Mouse (Mus musculus) CH12.LX (cell line): Measurements from ENCODE around the gene Prkg2. TPM values are rescaled to one million over a fixed set of nuclear protein-coding genes. Genes with fewer than 3 reads are reported as not detected.

ENCODE experiments used
- DNase-seq: peaks from one replicate; pipeline ENCODE4 v3.0.0-alpha.2; 2013; ENCODE audit errors: extremely low read depth
- H3K27ac ChIP-seq: 2 replicates; pipeline ENCODE4 v1.5.1; 2012; ENCODE audit warnings: low read depth, mild to moderate bottlenecking, control low read depth, moderate library complexity; ENCODE audit not compliant: insufficient read depth
- H3K27me3 ChIP-seq: replicated peaks from 2 replicates; pipeline ENCODE3; 2012; ENCODE audit warnings: inconsistent platforms
- H3K36me3 ChIP-seq, 2 experiments: replicated peaks in 1 of 2; 2 replicates each; pipeline versions ENCODE3 to v1.6.1; 2012; ENCODE audit warnings: inconsistent platforms in 1 of 2, low read length in 1 of 2, mild to moderate bottlenecking in 1 of 2, mixed read lengths in 1 of 2, moderate library complexity in 1 of 2; ENCODE audit not compliant: control insufficient read depth in 1 of 2, insufficient read depth in 1 of 2
- H3K4me1 ChIP-seq, 2 experiments: 2 replicates each; pipeline ENCODE4 v1.6.1; 2012; ENCODE audit warnings: inconsistent platforms in 1 of 2, moderate library complexity in 1 of 2; ENCODE audit not compliant: insufficient read depth in 2 of 2, control insufficient read depth in 1 of 2
- H3K4me2 ChIP-seq: 2 replicates; pipeline ENCODE4 v1.6.1; 2012; ENCODE audit warnings: low read depth, mild to moderate bottlenecking, control low read depth; ENCODE audit not compliant: poor library complexity, insufficient read depth, severe bottlenecking
- H3K4me3 ChIP-seq, 3 experiments: fragments of 150-350 bp in 1 of 3; sonication (generic) in 1 of 3; replicated peaks in 1 of 3; 2 replicates each; pipeline versions ENCODE3 to v1.5.1; 2011 to 2012; ENCODE audit warnings: low read depth in 2 of 3, low read length in 2 of 3, mild to moderate bottlenecking in 2 of 3, moderate library complexity in 2 of 3, control low read depth in 1 of 3, improper control_type of control experiment in 1 of 3, inconsistent platforms in 1 of 3, mixed read lengths in 1 of 3; ENCODE audit not compliant: poor library complexity in 1 of 3
- H3K79me2 ChIP-seq: replicated peaks from 2 replicates; pipeline ENCODE4 v1.6.1; 2012; ENCODE audit warnings: mild to moderate bottlenecking, moderate library complexity; ENCODE audit not compliant: control insufficient read depth, poor library complexity, insufficient read depth, severe bottlenecking; ENCODE audit errors: extremely low read depth
- H3K9ac ChIP-seq: 2 replicates; pipeline ENCODE4 v1.6.1; 2012; ENCODE audit warnings: low read depth, mild to moderate bottlenecking, control low read depth, moderate library complexity; ENCODE audit not compliant: insufficient read depth
- H3K9me3 ChIP-seq: replicated peaks from 2 replicates; pipeline ENCODE3; 2012; ENCODE audit warnings: low read length, inconsistent platforms, mixed read lengths
- HCFC1 ChIP-seq: IDR thresholded peaks from 2 replicates; pipeline ENCODE4 v1.6.1; 2012; ENCODE audit warnings: low read depth, mild to moderate bottlenecking, inconsistent platforms, low read length, improper control_type of control experiment
- MXI1 ChIP-seq: IDR thresholded peaks from 2 replicates; pipeline ENCODE4 v1.6.1; 2011; ENCODE audit warnings: mild to moderate bottlenecking, low read depth, low read length, improper control_type of control experiment
- POLR2A ChIP-seq: IDR thresholded peaks from 2 replicates; pipeline ENCODE4 v1.6.1; 2011; ENCODE audit warnings: low read depth, mild to moderate bottlenecking, improper control_type of control experiment, low read length
- RCOR1 ChIP-seq: conservative IDR thresholded peaks from 2 replicates; pipeline ENCODE4 v1.6.1; 2012; ENCODE audit warnings: low read depth, mild to moderate bottlenecking, inconsistent platforms, low read length, improper control_type of control experiment
- SMC3 ChIP-seq: IDR thresholded peaks from 2 replicates; pipeline ENCODE4 v1.6.1; 2011; ENCODE audit warnings: low read depth, low read length, improper control_type of control experiment
- TCF12 ChIP-seq: IDR thresholded peaks from 2 replicates; pipeline ENCODE4 v1.6.1; 2014; ENCODE audit warnings: low read depth, mild to moderate bottlenecking, inconsistent platforms, low read length, improper control_type of control experiment
- USF1 ChIP-seq: IDR thresholded peaks from 2 replicates; pipeline ENCODE4 v1.6.1; 2014; ENCODE audit warnings: low read depth, mild to moderate bottlenecking, inconsistent platforms, low read length, improper control_type of control experiment
- ZKSCAN1 ChIP-seq: IDR thresholded peaks from 2 replicates; pipeline ENCODE4 v1.6.1; 2012; ENCODE audit warnings: low read depth, inconsistent platforms, low read length, improper control_type of control experiment, borderline replicate concordance
- ZMIZ1 ChIP-seq: IDR thresholded peaks from 2 replicates; pipeline ENCODE4 v1.6.1; 2012; ENCODE audit warnings: low read depth, mild to moderate bottlenecking, inconsistent platforms, low read length, improper control_type of control experiment
- ZNF384 ChIP-seq: IDR thresholded peaks from 2 replicates; pipeline ENCODE4 v1.6.1; 2012; ENCODE audit warnings: low read depth, low read length, improper control_type of control experiment, inconsistent platforms
- dilution Hi-C: fragments of 300-500 bp; cut with MboI; formaldehyde crosslinking; loops from 2 replicates; pipeline ENCODE4 v1.14.3; 2020; ENCODE audit warnings: low sequenced_read_pairs; ENCODE audit not compliant: extremely low pct_unique_long_range_greater_than_20kb, extremely low pct_ligation_motif_present
- in situ Hi-C: fragments of 300-500 bp; cut with MboI; formaldehyde crosslinking; loops from 3 replicates; pipeline ENCODE4 v1.14.3; 2019; ENCODE audit warnings: low sequenced_read_pairs, low pct_ligation_motif_present, low pct_unique_long_range_greater_than_20kb, mixed read lengths
- polyA plus RNA-seq: library from polyadenylated mRNA; unstranded; fragments of >175 nt; gene quantifications from 2 replicates; pipeline ENCODE4 v1.2.1, GENCODE M21; 2012; ENCODE audit warnings: low read depth; ENCODE audit not compliant: insufficient read length
- total RNA-seq, 2 experiments: library from RNA; depleted of rRNA; stranded (reverse); fragments of 300-350 nt in 1 of 2; fragments of >200 nt in 1 of 2; gene quantifications; 2 replicates each; pipeline ENCODE4 v1.2.3; 2012 to 2014

The Prkg2 gene
- total and polyA plus RNA-seq, 3 experiments = not detected

DNA sequence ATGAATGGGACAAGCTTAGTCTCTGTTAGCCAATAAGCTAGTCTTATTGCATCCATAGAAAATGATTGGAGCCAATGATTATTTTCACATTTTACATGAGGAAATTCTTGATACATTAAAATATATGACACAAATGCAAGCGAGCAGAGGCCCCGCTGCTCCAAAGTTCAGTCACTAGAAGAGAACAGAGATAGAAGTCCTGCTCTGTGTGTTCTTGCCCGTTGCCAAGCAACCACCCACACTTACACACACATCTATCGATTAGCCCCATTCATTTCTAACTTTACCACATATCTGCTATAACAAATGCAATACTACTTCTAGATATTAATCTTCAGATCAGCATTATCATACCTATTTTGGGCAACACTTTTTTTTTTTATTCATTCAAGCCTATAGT is 85.6 kb downstream of the Prkg2 start:
- Histone ChIP-seq H3K9ac (no peak overlapping the region), H3K4me2 (no peak overlapping the region), H3K27me3 (no peaks in the 10 kb centered on the region), H3K79me2 (no peaks in the 10 kb centered on the region), H3K9me3 (no peaks in the 10 kb centered on the region), H3K4me3 (no peak overlapping the region), H3K4me1 (no peaks in the 10 kb centered on the region; a peak in 1 of 4 replicates), H3K27ac (no peak overlapping the region), H3K36me3 (no peaks in the 10 kb centered on the region)
- DNase-seq = no peak
- dilution Hi-C loops = no loop called here
- in situ Hi-C loops = no loop called here
- TF ChIP-seq ZKSCAN1 (no peak), HCFC1 (no peak)

GRCm38 (mm10) chr5:98950495-98951092 is 86.6 kb downstream of the Prkg2 start:
- no peak for DNase-seq
- in situ Hi-C loops (no loop called here), dilution Hi-C loops (no loop called here)
- Histone ChIP-seq H3K4me1 (no peaks in the 10 kb centered on the region), H3K9ac (no peak overlapping the region), H3K79me2 (no peaks in the 10 kb centered on the region), H3K27me3 (no peaks in the 10 kb centered on the region), H3K4me2 (no peak overlapping the region; the same call in 1 of the 2 replicates), H3K27ac (no peak overlapping the region), H3K4me3 (no peak overlapping the region), H3K9me3 (no peaks in the 10 kb centered on the region), H3K36me3 (no peaks in the 10 kb centered on the region)
- TF ChIP-seq TCF12 (no peak), USF1 (no peak), SMC3 (no peak), RCOR1 (no peak), MXI1 (no peak), ZMIZ1 (no peak), ZNF384 (no peak)

DNA sequence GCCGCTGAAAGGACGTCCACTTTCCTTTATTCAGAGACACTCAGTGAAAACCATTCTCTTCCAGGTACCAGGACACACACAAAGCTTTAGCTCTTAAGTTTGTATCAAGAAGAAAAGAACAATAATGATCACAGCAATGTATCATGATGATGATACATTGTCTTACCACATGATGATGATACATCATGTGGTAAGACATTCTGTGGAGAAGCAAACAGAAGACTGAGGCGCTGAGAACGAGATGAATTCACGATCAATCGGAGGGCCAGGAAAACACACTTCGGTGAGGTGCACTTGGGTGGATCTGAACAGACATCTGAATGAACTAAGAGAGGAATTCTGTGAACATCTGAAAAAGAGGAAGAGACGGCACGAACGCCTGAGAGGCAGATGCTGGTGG is 87.4 kb downstream of the Prkg2 start:
- Histone ChIP-seq H3K27ac (no peak overlapping the region), H3K27me3 (no peaks in the 10 kb centered on the region), H3K9me3 (no peaks in the 10 kb centered on the region), H3K9ac (no peak overlapping the region), H3K4me1 (no peaks in the 10 kb centered on the region), H3K36me3 (no peaks in the 10 kb centered on the region), H3K4me3 (no peak overlapping the region), H3K4me2 (no peak overlapping the region)
- no peak for DNase-seq
- in situ Hi-C loops = no loop called here
- dilution Hi-C loops = no loop called here
- TF ChIP-seq POLR2A = no peak
- TF ChIP-seq RCOR1 = no peak
- TF ChIP-seq, all 38 proteins: peak for 0
- H3K79me2 ChIP-seq = no peaks in the 10 kb centered on the region
